Mouse (Mus musculus): ENCODE results near the gene Pde4c. TPM values are rescaled to one million over a fixed set of nuclear protein-coding genes. Genes with fewer than 3 reads are reported as not detected.

Pde4c gene
- polyA plus RNA-seq, 1 experiment from 2014 or later = 1.4 TPM

- peak overlapping the region; percentile 99 for H3K4me2 ChIP-seq
- H3K4me1 ChIP-seq (replicated peaks) = peaks cover 81% of the 10 kb centered on the region
- ATAC-seq (ENCODE audit: insufficient read depth) = no peak
- WGBS (ENCODE audit: insufficient replicate concordance) = 65% methylated on average over 12 of the region's 12 CpGs
- peak overlapping the region; percentile 80 for H3K4me3 ChIP-seq (replicated peaks)
- no peaks in the 10 kb centered on the region for H3K36me3 ChIP-seq (replicated peaks)
- peak overlapping the region; percentile 95 for H3K27ac ChIP-seq (replicated peaks)
- H3K27me3 ChIP-seq = no peaks in the 10 kb centered on the region
- H3K9me3 ChIP-seq (replicated peaks) = no peaks in the 10 kb centered on the region
- peak overlapping the region; percentile 74 for H3K9ac ChIP-seq
These were observed 25.9 kb upstream of the Pde4c start for GRCm38 (mm10) chr8:70697366-70698250.

GRCm38 (mm10) chr8:70698310-70699109 is 25.0 kb upstream of the Pde4c start, which contains the start of gene Jund:
Gene Jund (plus strand): TSS chr8:70698949.
- H3K4me3 ChIP-seq (replicated peaks) = peak within 1 kb of the TSS; percentile 80
- H3K27ac ChIP-seq (replicated peaks) = peak within 1 kb of the TSS; percentile 95
- H3K4me2 ChIP-seq = peak within 1 kb of the TSS; percentile 99
- ATAC-seq (ENCODE audit: insufficient read depth) = peak; percentile 85
- peak within 1 kb of the TSS; percentile 100 for H3K9ac ChIP-seq
- peaks cover 75% of the 10 kb centered on the region for H3K4me1 ChIP-seq (replicated peaks)
- H3K36me3 ChIP-seq (replicated peaks) = no peaks in the 10 kb centered on the region
- under 1% methylated on average over 64 of the region's 69 CpGs for WGBS (ENCODE audit: insufficient replicate concordance)
- no peaks in the 10 kb centered on the region for H3K9me3 ChIP-seq (replicated peaks)
- H3K27me3 ChIP-seq = no peaks in the 10 kb centered on the region

- ATAC-seq (ENCODE audit: insufficient read depth) = peak; percentile 16
- peak overlapping the region; percentile 99 for H3K4me2 ChIP-seq
- whole genome bisulfite sequencing (ENCODE audit: insufficient replicate concordance) = under 1% methylated on average over 85 of the region's 89 CpGs
- H3K27ac ChIP-seq (replicated peaks) = peak overlapping the region; percentile 95
- H3K9ac ChIP-seq = peak overlapping the region; percentile 100
- H3K4me1 ChIP-seq (replicated peaks) = peaks cover 69% of the 10 kb centered on the region
- H3K4me3 ChIP-seq (replicated peaks) = peak overlapping the region; percentile 80
- H3K36me3 ChIP-seq (replicated peaks) = no peaks in the 10 kb centered on the region
- H3K9me3 ChIP-seq (replicated peaks) = no peaks in the 10 kb centered on the region
- no peaks in the 10 kb centered on the region for H3K27me3 ChIP-seq
These were observed 24.2 kb upstream of the Pde4c start for GRCm38 (mm10) chr8:70699116-70699833.

GRCm38 (mm10) chr8:70699834-70700554 is 23.5 kb upstream of the Pde4c start:
- under 1% methylated on average over 59 of the region's 59 CpGs for WGBS (ENCODE audit: insufficient replicate concordance)
- Histone ChIP-seq H3K27ac (replicated peaks) (peak overlapping the region; percentile 95), H3K27me3 (0 out of 2 replicates have a peak, but pooled peaks cover 3% of the 10 kb centered on the region), H3K36me3 (replicated peaks) (no peaks in the 10 kb centered on the region), H3K4me1 (replicated peaks) (peaks cover 63% of the 10 kb centered on the region), H3K9ac (peak overlapping the region; percentile 100), H3K4me3 (replicated peaks) (peak overlapping the region; percentile 80), H3K4me2 (peak overlapping the region; percentile 99), H3K9me3 (replicated peaks) (no peaks in the 10 kb centered on the region)
- ATAC-seq (ENCODE audit: insufficient read depth) = no peak

- no peaks in the 10 kb centered on the region for H3K36me3 ChIP-seq (replicated peaks)
- ATAC-seq (ENCODE audit: insufficient read depth) = no peak
- peak overlapping the region; percentile 100 for H3K9ac ChIP-seq
- 0 out of 2 replicates have a peak, but pooled peaks cover 3% of the 10 kb centered on the region for H3K27me3 ChIP-seq
- H3K4me2 ChIP-seq = peak overlapping the region; percentile 99
- WGBS (ENCODE audit: insufficient replicate concordance) = under 1% methylated on average over 20 of the region's 20 CpGs
- H3K27ac ChIP-seq (replicated peaks) = peak overlapping the region; percentile 95
- no peaks in the 10 kb centered on the region for H3K9me3 ChIP-seq (replicated peaks)
- peaks cover 58% of the 10 kb centered on the region for H3K4me1 ChIP-seq (replicated peaks)
- peak overlapping the region; percentile 80 for H3K4me3 ChIP-seq (replicated peaks)
These were observed 23.0 kb upstream of the Pde4c start for GRCm38 (mm10) chr8:70700555-70700922.

- Histone ChIP-seq H3K27me3 (0 out of 2 replicates have a peak, but pooled peaks cover 3% of the 10 kb centered on the region), H3K9ac (peak overlapping the region; percentile 100), H3K36me3 (replicated peaks) (no peaks in the 10 kb centered on the region), H3K9me3 (replicated peaks) (no peaks in the 10 kb centered on the region), H3K4me2 (peak overlapping the region; percentile 99), H3K27ac (replicated peaks) (peak overlapping the region; percentile 95), H3K4me1 (replicated peaks) (peaks cover 50% of the 10 kb centered on the region), H3K4me3 (replicated peaks) (peak overlapping the region; percentile 80)
- 51% methylated on average over 10 of the region's 10 CpGs for WGBS (ENCODE audit: insufficient replicate concordance)
- no peak for ATAC-seq (ENCODE audit: insufficient read depth)
These were observed 22.2 kb upstream of the Pde4c start for GRCm38 (mm10) chr8:70701048-70701981.

- H3K27me3 ChIP-seq = 0 out of 2 replicates have a peak, but pooled peaks cover 3% of the 10 kb centered on the region
- H3K4me1 ChIP-seq (replicated peaks) = peaks cover 41% of the 10 kb centered on the region
- no peaks in the 10 kb centered on the region for H3K36me3 ChIP-seq (replicated peaks)
- ATAC-seq (ENCODE audit: insufficient read depth) = no peak
- WGBS (ENCODE audit: insufficient replicate concordance) = 76% methylated on average over 2 of the region's 2 CpGs
- H3K4me2 ChIP-seq = no peak overlapping the region
- no peak overlapping the region for H3K27ac ChIP-seq (replicated peaks)
- H3K4me3 ChIP-seq (replicated peaks) = no peak overlapping the region
- H3K9ac ChIP-seq = no peak overlapping the region
- H3K9me3 ChIP-seq (replicated peaks) = no peaks in the 10 kb centered on the region
These were observed 21.3 kb upstream of the Pde4c start for GRCm38 (mm10) chr8:70701982-70702841.

GRCm38 (mm10) chr8:70702842-70703182 is 20.7 kb upstream of the Pde4c start:
- Histone ChIP-seq H3K36me3 (replicated peaks) (no peaks in the 10 kb centered on the region), H3K4me3 (replicated peaks) (no peak overlapping the region), H3K9ac (no peak overlapping the region), H3K4me2 (no peak overlapping the region), H3K27ac (replicated peaks) (no peak overlapping the region), H3K9me3 (replicated peaks) (no peaks in the 10 kb centered on the region), H3K27me3 (0 out of 2 replicates have a peak, but pooled peaks cover 3% of the 10 kb centered on the region), H3K4me1 (replicated peaks) (peaks cover 35% of the 10 kb centered on the region)
- ATAC-seq (ENCODE audit: insufficient read depth) = no peak
- WGBS (ENCODE audit: insufficient replicate concordance) = 70% methylated on average over 3 of the region's 3 CpGs

GRCm38 (mm10) chr8:70703287-70703686 is 20.2 kb upstream of the Pde4c start, which contains the start of gene Iqcn:
Gene Iqcn (plus strand): TSS chr8:70703457.
- Histone ChIP-seq H3K36me3 (replicated peaks) (no peaks in the 10 kb centered on the region), H3K27me3 (0 out of 2 replicates have a peak, but pooled peaks cover 7% of the 10 kb centered on the region), H3K4me2 (no peak within 1 kb of the TSS), H3K4me3 (replicated peaks) (no peak within 1 kb of the TSS), H3K9me3 (replicated peaks) (no peaks in the 10 kb centered on the region), H3K4me1 (replicated peaks) (peaks cover 30% of the 10 kb centered on the region), H3K9ac (no peak within 1 kb of the TSS), H3K27ac (replicated peaks) (no peak within 1 kb of the TSS)
- ATAC-seq (ENCODE audit: insufficient read depth) = no peak
- WGBS (ENCODE audit: insufficient replicate concordance) = 78% methylated on average over 3 of the region's 3 CpGs
